11 mouse cellular contexts compared by ENCODE assay signal in genomic region chr5:28807950-28808349, GRCm38 (mm10).
A peak's percentile ranks its signal among the peaks of the same experiment; 100 is the strongest.
DNase-seq lines count a peak whose midpoint lies in the region; ATAC-seq lines count a peak whose summit lies in the region.
"Had no signal": no experiment of that assay in that cellular context is flagged by ENCODE, and none has a peak within 500 bp of the region (broad histone marks: within the 10 kb centered on the region; RNA-seq: fewer than 3 reads in every experiment).

No protein-coding gene starts in this region.

- H3K36me3 ChIP-seq in heart, embryonic 12.5 days: no peaks in the 10 kb centered on the region
- H3K36me3 ChIP-seq in midbrain, embryonic 13.5 days: no peaks in the 10 kb centered on the region
- H3K36me3 ChIP-seq in midbrain, embryonic 10.5 days: no peaks in the 10 kb centered on the region
- no peaks in the 10 kb centered on the region for H3K36me3 ChIP-seq in forebrain, embryonic 16.5 days (ENCODE audit: control insufficient read depth, insufficient read depth)

- 64% methylated on average over 5 of the region's 5 CpGs for WGBS in heart, embryonic 12.5 days
- WGBS in midbrain, embryonic 13.5 days: 72% methylated on average over 5 of the region's 5 CpGs
- 82% methylated on average over 5 of the region's 5 CpGs for WGBS in midbrain, embryonic 10.5 days
- 52% methylated on average over 5 of the region's 5 CpGs for WGBS in forebrain, embryonic 16.5 days

- no peaks in the 10 kb centered on the region for H3K27me3 ChIP-seq in heart, embryonic 12.5 days (replicated peaks)
- H3K27me3 ChIP-seq in midbrain, embryonic 13.5 days: no peaks in the 10 kb centered on the region
- no peaks in the 10 kb centered on the region for H3K27me3 ChIP-seq in midbrain, embryonic 10.5 days (ENCODE audit: low read depth, poor library complexity, severe bottlenecking)
- H3K27me3 ChIP-seq in forebrain, embryonic 16.5 days (replicated peaks; ENCODE audit: control insufficient read depth, insufficient read depth, low read length): no peaks in the 10 kb centered on the region

- ATAC-seq in heart, embryonic 12.5 days (ENCODE audit: insufficient number of reproducible peaks, low FRiP score): no peak
- ATAC-seq in midbrain, embryonic 13.5 days: no peak
- peak; percentile 81 for ATAC-seq in forebrain, embryonic 16.5 days
- ATAC-seq in erythroblast, adult 5-6 weeks (replicated peaks; ENCODE audit: low FRiP score, poor library complexity, severe bottlenecking): no peak

- H3K9me3 ChIP-seq in heart, embryonic 12.5 days (replicated peaks): no peaks in the 10 kb centered on the region
- H3K9me3 ChIP-seq in midbrain, embryonic 13.5 days: no peaks in the 10 kb centered on the region
- H3K9me3 ChIP-seq in midbrain, embryonic 10.5 days (replicated peaks): no peaks in the 10 kb centered on the region
- H3K9me3 ChIP-seq in forebrain, embryonic 16.5 days (ENCODE audit: control insufficient read depth, low read length): no peaks in the 10 kb centered on the region

- H3K9ac ChIP-seq in heart, embryonic 12.5 days: no peak overlapping the region
- no peak overlapping the region for H3K9ac ChIP-seq in midbrain, embryonic 13.5 days (replicated peaks)
- no peak overlapping the region for H3K9ac ChIP-seq in forebrain, embryonic 16.5 days (replicated peaks; ENCODE audit: low read depth, low read length)

- H3K4me1 ChIP-seq in heart, embryonic 12.5 days (replicated peaks): no peaks in the 10 kb centered on the region
- 0 out of 2 replicates have a peak, but pooled peaks cover 4% of the 10 kb centered on the region for H3K4me1 ChIP-seq in midbrain, embryonic 13.5 days (replicated peaks)
- H3K4me1 ChIP-seq in midbrain, embryonic 10.5 days: no peaks in the 10 kb centered on the region
- no peaks in the 10 kb centered on the region for H3K4me1 ChIP-seq in forebrain, embryonic 16.5 days (replicated peaks; ENCODE audit: control insufficient read depth, insufficient read depth, low read length)

- H3K27ac ChIP-seq in heart, embryonic 12.5 days (ENCODE audit: poor library complexity, severe bottlenecking): no peak overlapping the region
- H3K27ac ChIP-seq in midbrain, embryonic 13.5 days: 0 out of 2 replicates have a peak overlapping the region, but pooled peaks have one; percentile 16
- no peak overlapping the region for H3K27ac ChIP-seq in midbrain, embryonic 10.5 days (replicated peaks)
- peak overlapping the region; percentile 14 for H3K27ac ChIP-seq in forebrain, embryonic 16.5 days (ENCODE audit: low read length)

- peak; percentile 23 for DNase-seq in heart, postnatal 4 days
- no peak for DNase-seq in midbrain, embryonic 10.5 days (ENCODE audit: low spot score)
- peak; percentile 10 for DNase-seq in adrenal gland, adult 8-10 months
- DNase-seq in layer of hippocampus, postnatal 10 days (ENCODE audit: low spot score in 2 of 2): no peak
- DNase-seq: cerebellum, adult 11-12 months; gastrocnemius, postnatal 36 days had no signal

- no peak overlapping the region for H3K4me3 ChIP-seq in heart, embryonic 12.5 days
- no peak overlapping the region for H3K4me3 ChIP-seq in midbrain, embryonic 13.5 days (replicated peaks)
- H3K4me3 ChIP-seq in midbrain, embryonic 10.5 days: no peak overlapping the region
- H3K4me3 ChIP-seq in forebrain, embryonic 16.5 days (replicated peaks; ENCODE audit: low read length): no peak overlapping the region
- H3K4me3 ChIP-seq: erythroblast, embryonic 14.5 days had no signal

- H3K4me2 ChIP-seq in heart, embryonic 12.5 days: no peak overlapping the region
- H3K4me2 ChIP-seq in midbrain, embryonic 13.5 days (replicated peaks): no peak overlapping the region
- H3K4me2 ChIP-seq in forebrain, embryonic 16.5 days (ENCODE audit: low read length): no peak overlapping the region

Comparison
In these comparisons a context has a peak if more than half of its experiments do, and no peak if none do; other contexts are left out.
1. H3K27ac ChIP-seq: peak in midbrain, embryonic 13.5 days (single experiment) and forebrain, embryonic 16.5 days (single experiment); none in heart, embryonic 12.5 days (single experiment) and midbrain, embryonic 10.5 days (single experiment).
2. DNase-seq: peak in heart, postnatal 4 days (single experiment) and adrenal gland, adult 8-10 months (single experiment); none in midbrain, embryonic 10.5 days (single experiment) and layer of hippocampus, postnatal 10 days (0 of 2).